Mouse (Mus musculus) frontal cortex, postnatal 25 days (tissue): ENCODE measurements around the gene Cfap54.

Experiments used
- DNase-seq, 2 experiments: peaks; one replicate each; pipeline ENCODE4 v3.0.0; 2022; ENCODE audit warnings: low spot score in 2 of 2

Cfap54 gene

GRCm38 (mm10) chr10:93081133-93081779, at the start of gene Cfap54:
Cfap54 (minus strand) TSS chr10:93081618.
- DNase-seq: peak; percentile 63 to 85

- DNase-seq: no peak
Observed at GRCm38 (mm10) chr10:93130456-93130940, 49.1 kb upstream of the Cfap54 start.

GRCm38 (mm10) chr10:93129904-93130455, 48.6 kb upstream of the Cfap54 start:
- DNase-seq: no peak

GRCm38 (mm10) chr10:93129345-93129744, 47.9 kb upstream of the Cfap54 start:
- DNase-seq: no peak

GRCm38 (mm10) chr10:93128566-93128965, 47.1 kb upstream of the Cfap54 start:
- no peak for DNase-seq

- no peak for DNase-seq
Observed at GRCm38 (mm10) chr10:93126025-93126424, 44.6 kb upstream of the Cfap54 start.

GRCm38 (mm10) chr10:93123957-93124613, 42.7 kb upstream of the Cfap54 start:
- DNase-seq: no peak

- no peak for DNase-seq
Observed at GRCm38 (mm10) chr10:93123310-93123709, 41.9 kb upstream of the Cfap54 start.

- no peak for DNase-seq
Observed at GRCm38 (mm10) chr10:93122399-93123184, 41.2 kb upstream of the Cfap54 start.

GRCm38 (mm10) chr10:93121262-93121860, 39.9 kb upstream of the Cfap54 start:
- no peak for DNase-seq

- no peak for DNase-seq
Observed at GRCm38 (mm10) chr10:93119809-93120208, 38.4 kb upstream of the Cfap54 start.

GRCm38 (mm10) chr10:93116636-93117035, 35.2 kb upstream of the Cfap54 start:
- DNase-seq: no peak

- DNase-seq: no peak
Observed at GRCm38 (mm10) chr10:93115743-93116142, 34.3 kb upstream of the Cfap54 start.

GRCm38 (mm10) chr10:93114782-93115181, 33.4 kb upstream of the Cfap54 start:
- DNase-seq: no peak

- no peak for DNase-seq
Observed at GRCm38 (mm10) chr10:93113968-93114367, 32.5 kb upstream of the Cfap54 start.

GRCm38 (mm10) chr10:93112021-93112420, 30.6 kb upstream of the Cfap54 start:
- DNase-seq: no peak

- DNase-seq: no peak
Observed at GRCm38 (mm10) chr10:93111412-93111811, 30.0 kb upstream of the Cfap54 start.

GRCm38 (mm10) chr10:93105358-93105757, 23.9 kb upstream of the Cfap54 start:
- DNase-seq: no peak

GRCm38 (mm10) chr10:93104357-93104756, 22.9 kb upstream of the Cfap54 start:
- no peak for DNase-seq

- DNase-seq: no peak
Observed at GRCm38 (mm10) chr10:93103676-93104075, 22.3 kb upstream of the Cfap54 start.

- DNase-seq: no peak
Observed at GRCm38 (mm10) chr10:93102321-93102720, 20.9 kb upstream of the Cfap54 start.
